Mouse (Mus musculus): Measurements from ENCODE around the gene Prss29. TPM values are rescaled to one million over a fixed set of nuclear protein-coding genes. Genes with fewer than 3 reads are reported as not detected.

Prss29 gene
- polyA plus RNA-seq (2014; fragmentation: Nextera tagmentation; extraction: Ambion mirVana) = not detected in 2 replicates

- H3K9me3 ChIP-seq (ENCODE audit: control insufficient read depth, low read length) = no peaks in the 10 kb centered on the region
- 79% methylated on average over 5 of the region's 5 CpGs for WGBS
- no peaks in the 10 kb centered on the region for H3K36me3 ChIP-seq (ENCODE audit: control insufficient read depth, insufficient read depth, low read length)
- ATAC-seq (ENCODE audit: low FRiP score, low TSS enrichment) (no peak), DNase-seq (no peak)
- no peak within 1 kb of the TSS for H3K4me2 ChIP-seq (ENCODE audit: low read length)
- no peaks in the 10 kb centered on the region for H3K27me3 ChIP-seq (ENCODE audit: control insufficient read depth, insufficient read depth, low read length)
- H3K9ac ChIP-seq (replicated peaks; ENCODE audit: low read length) = no peak within 1 kb of the TSS
- H3K4me3 ChIP-seq (replicated peaks; ENCODE audit: low read depth, low read length) = no peak within 1 kb of the TSS
- no peak within 1 kb of the TSS for H3K27ac ChIP-seq (replicated peaks; ENCODE audit: low read depth, low read length)
- H3K4me1 ChIP-seq (ENCODE audit: control insufficient read depth, insufficient read depth, low read length) = no peaks in the 10 kb centered on the region
These were observed at the start of gene Prss29 for GRCm38 (mm10) chr17:25318354-25318753. Prss29 (plus strand) TSS chr17:25318654.

GRCm38 (mm10) chr17:25270795-25271335, 47.6 kb upstream of the Prss29 start:
- no peaks in the 10 kb centered on the region for H3K9me3 ChIP-seq (ENCODE audit: control insufficient read depth, low read length)
- peaks cover 21% of the 10 kb centered on the region for H3K4me1 ChIP-seq (ENCODE audit: control insufficient read depth, insufficient read depth, low read length)
- no peak for DNase-seq
- peak overlapping the region; percentile 99 for H3K4me2 ChIP-seq (ENCODE audit: low read length)
- no peak for ATAC-seq (ENCODE audit: low FRiP score, low TSS enrichment)
- 90% methylated on average over 2 of the region's 2 CpGs for WGBS
- H3K27me3 ChIP-seq (ENCODE audit: control insufficient read depth, insufficient read depth, low read length) = no peaks in the 10 kb centered on the region
- peak overlapping the region; percentile 71; the same call in 1 of the 2 replicates for H3K4me3 ChIP-seq (replicated peaks; ENCODE audit: low read depth, low read length)
- no peak overlapping the region for H3K27ac ChIP-seq (replicated peaks; ENCODE audit: low read depth, low read length)
- peaks cover 40% of the 10 kb centered on the region for H3K36me3 ChIP-seq (ENCODE audit: control insufficient read depth, insufficient read depth, low read length)
- no peak overlapping the region for H3K9ac ChIP-seq (replicated peaks; ENCODE audit: low read length)

DNA sequence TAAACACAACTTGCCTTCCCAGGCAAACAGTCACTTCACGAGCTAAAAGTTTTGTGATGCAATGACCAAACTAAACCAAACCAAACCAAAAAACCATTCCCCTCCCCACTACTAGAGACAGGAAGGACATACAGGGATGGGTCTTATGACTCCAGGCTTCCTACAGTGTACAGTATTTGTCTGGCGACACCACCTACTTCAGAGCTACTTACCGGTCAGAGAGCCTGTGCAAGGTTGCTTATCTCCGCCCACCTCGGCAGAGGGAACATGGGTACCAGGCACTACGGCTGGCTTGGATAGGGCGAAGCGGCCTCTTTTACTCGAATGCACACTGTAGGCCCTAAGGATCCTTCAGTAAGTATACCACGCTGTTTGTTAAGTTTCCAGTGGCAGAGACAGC, 46.1 kb upstream of the Prss29 start:
- no peak for ATAC-seq (ENCODE audit: low FRiP score, low TSS enrichment)
- Histone ChIP-seq H3K4me3 (replicated peaks; ENCODE audit: low read depth, low read length) (peak overlapping the region; percentile 71), H3K9ac (replicated peaks; ENCODE audit: low read length) (peak overlapping the region; percentile 98), H3K4me2 (ENCODE audit: low read length) (peak overlapping the region; percentile 99), H3K36me3 (ENCODE audit: control insufficient read depth, insufficient read depth, low read length) (peaks cover 25% of the 10 kb centered on the region), H3K4me1 (ENCODE audit: control insufficient read depth, insufficient read depth, low read length) (peaks cover 21% of the 10 kb centered on the region), H3K27ac (replicated peaks; ENCODE audit: low read depth, low read length) (no peak overlapping the region), H3K9me3 (ENCODE audit: control insufficient read depth, low read length) (no peaks in the 10 kb centered on the region), H3K27me3 (ENCODE audit: control insufficient read depth, insufficient read depth, low read length) (no peaks in the 10 kb centered on the region)
- under 1% methylated on average over 10 of the region's 10 CpGs for WGBS
- no peak for DNase-seq

GRCm38 (mm10) chr17:25272951-25273705, 45.3 kb upstream of the Prss29 start:
- Histone ChIP-seq H3K9me3 (ENCODE audit: control insufficient read depth, low read length) (no peaks in the 10 kb centered on the region), H3K4me1 (ENCODE audit: control insufficient read depth, insufficient read depth, low read length) (peaks cover 21% of the 10 kb centered on the region), H3K4me3 (replicated peaks; ENCODE audit: low read depth, low read length) (peak overlapping the region; percentile 71), H3K9ac (replicated peaks; ENCODE audit: low read length) (peak overlapping the region; percentile 98), H3K27me3 (ENCODE audit: control insufficient read depth, insufficient read depth, low read length) (no peaks in the 10 kb centered on the region), H3K36me3 (ENCODE audit: control insufficient read depth, insufficient read depth, low read length) (peaks cover 17% of the 10 kb centered on the region), H3K4me2 (ENCODE audit: low read length) (peak overlapping the region; percentile 99), H3K27ac (replicated peaks; ENCODE audit: low read depth, low read length) (peak overlapping the region; percentile 97)
- under 1% methylated on average over 92 of the region's 92 CpGs for WGBS
- DNase-seq (peak; percentile 94), ATAC-seq (ENCODE audit: low FRiP score, low TSS enrichment) (peak; percentile 91)

GRCm38 (mm10) chr17:25273706-25274501, 44.5 kb upstream of the Prss29 start:
- Histone ChIP-seq H3K9ac (replicated peaks; ENCODE audit: low read length) (peak overlapping the region; percentile 98), H3K4me2 (ENCODE audit: low read length) (peak overlapping the region; percentile 99), H3K9me3 (ENCODE audit: control insufficient read depth, low read length) (no peaks in the 10 kb centered on the region), H3K4me3 (replicated peaks; ENCODE audit: low read depth, low read length) (peak overlapping the region; percentile 71), H3K27ac (replicated peaks; ENCODE audit: low read depth, low read length) (peak overlapping the region; percentile 97), H3K4me1 (ENCODE audit: control insufficient read depth, insufficient read depth, low read length) (peaks cover 21% of the 10 kb centered on the region), H3K36me3 (ENCODE audit: control insufficient read depth, insufficient read depth, low read length) (peaks cover 10% of the 10 kb centered on the region), H3K27me3 (ENCODE audit: control insufficient read depth, insufficient read depth, low read length) (no peaks in the 10 kb centered on the region)
- peak; percentile 90 for ATAC-seq (ENCODE audit: low FRiP score, low TSS enrichment)
- 1% methylated on average over 45 of the region's 45 CpGs for whole genome bisulfite sequencing
- DNase-seq = peak; percentile 97

- H3K27me3 ChIP-seq (ENCODE audit: control insufficient read depth, insufficient read depth, low read length) = no peaks in the 10 kb centered on the region
- H3K27ac ChIP-seq (replicated peaks; ENCODE audit: low read depth, low read length) = peak within 1 kb of the TSS; percentile 97
- peak within 1 kb of the TSS; percentile 98 for H3K9ac ChIP-seq (replicated peaks; ENCODE audit: low read length)
- DNase-seq (no peak), ATAC-seq (ENCODE audit: low FRiP score, low TSS enrichment) (no peak)
- H3K4me1 ChIP-seq (ENCODE audit: control insufficient read depth, insufficient read depth, low read length) = peaks cover 21% of the 10 kb centered on the region
- H3K36me3 ChIP-seq (ENCODE audit: control insufficient read depth, insufficient read depth, low read length) = peaks cover 1% of the 10 kb centered on the region; the same call in 1 of the 2 replicates
- peak within 1 kb of the TSS; percentile 71 for H3K4me3 ChIP-seq (replicated peaks; ENCODE audit: low read depth, low read length)
- H3K9me3 ChIP-seq (ENCODE audit: control insufficient read depth, low read length) = no peaks in the 10 kb centered on the region
- H3K4me2 ChIP-seq (ENCODE audit: low read length) = peak within 1 kb of the TSS; percentile 99
- WGBS = 80% methylated on average over 9 of the region's 9 CpGs
These were observed 43.7 kb upstream of the Prss29 start, which contains the start of gene Ube2i for GRCm38 (mm10) chr17:25274571-25275346. Ube2i (minus strand) TSS chr17:25274622.

DNA sequence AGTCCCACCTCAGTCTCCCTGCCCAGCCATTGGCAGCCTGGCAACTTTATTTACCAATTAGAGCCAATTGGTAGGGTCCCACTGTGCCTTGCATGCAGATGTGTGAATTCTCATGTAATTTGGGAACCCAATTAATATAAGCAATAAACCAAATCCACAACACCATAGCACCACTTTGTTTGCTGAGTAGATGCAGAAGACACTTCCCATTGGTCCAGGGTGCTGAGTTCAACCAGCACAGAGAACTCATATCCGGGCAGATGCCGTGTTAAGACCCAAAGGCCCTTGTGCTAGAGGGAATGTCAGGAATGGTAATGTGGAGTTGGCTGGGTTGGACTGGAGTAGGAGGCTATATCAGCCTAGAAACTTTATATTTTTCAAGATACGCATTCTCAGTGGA, 42.6 kb upstream of the Prss29 start:
- ATAC-seq (ENCODE audit: low FRiP score, low TSS enrichment) (no peak), DNase-seq (no peak)
- H3K9me3 ChIP-seq (ENCODE audit: control insufficient read depth, low read length) = no peaks in the 10 kb centered on the region
- no peak overlapping the region for H3K27ac ChIP-seq (replicated peaks; ENCODE audit: low read depth, low read length)
- WGBS = 95% methylated on average over 3 of the region's 3 CpGs
- H3K4me2 ChIP-seq (ENCODE audit: low read length) = no peak overlapping the region
- no peak overlapping the region for H3K9ac ChIP-seq (replicated peaks; ENCODE audit: low read length)
- H3K27me3 ChIP-seq (ENCODE audit: control insufficient read depth, insufficient read depth, low read length) = no peaks in the 10 kb centered on the region
- no peak overlapping the region for H3K4me3 ChIP-seq (replicated peaks; ENCODE audit: low read depth, low read length)
- peaks cover 18% of the 10 kb centered on the region for H3K4me1 ChIP-seq (ENCODE audit: control insufficient read depth, insufficient read depth, low read length)
- no peaks in the 10 kb centered on the region for H3K36me3 ChIP-seq (ENCODE audit: control insufficient read depth, insufficient read depth, low read length)

DNA sequence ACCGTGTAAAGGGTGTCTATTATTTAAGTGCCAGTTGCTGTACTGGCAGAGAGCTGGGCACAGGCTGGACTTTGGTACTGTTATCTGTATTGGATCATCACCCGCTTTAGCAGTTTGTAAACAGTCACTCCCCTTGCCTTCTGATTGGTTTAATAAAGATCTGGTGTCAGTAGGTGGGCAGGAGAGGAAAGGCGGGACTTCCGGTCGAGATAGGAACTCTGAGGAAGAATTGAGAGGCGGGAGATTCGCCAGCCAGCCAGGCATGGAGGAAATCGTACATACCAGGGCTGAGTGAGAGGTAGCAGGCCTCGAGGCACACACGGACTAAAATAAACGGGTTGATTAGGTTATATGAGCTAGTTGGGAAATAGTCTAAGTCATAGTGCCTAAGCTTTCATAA, 36.3 kb upstream of the Prss29 start:
- no peak overlapping the region for H3K27ac ChIP-seq (replicated peaks; ENCODE audit: low read depth, low read length)
- peak; percentile 32 for DNase-seq
- WGBS = 45% methylated on average over 11 of the region's 11 CpGs
- no peaks in the 10 kb centered on the region for H3K36me3 ChIP-seq (ENCODE audit: control insufficient read depth, insufficient read depth, low read length)
- H3K27me3 ChIP-seq (ENCODE audit: control insufficient read depth, insufficient read depth, low read length) = no peaks in the 10 kb centered on the region
- no peak for ATAC-seq (ENCODE audit: low FRiP score, low TSS enrichment)
- H3K4me3 ChIP-seq (replicated peaks; ENCODE audit: low read depth, low read length) = no peak overlapping the region
- H3K4me2 ChIP-seq (ENCODE audit: low read length) = no peak overlapping the region
- H3K4me1 ChIP-seq (ENCODE audit: control insufficient read depth, insufficient read depth, low read length) = no peaks in the 10 kb centered on the region
- no peaks in the 10 kb centered on the region for H3K9me3 ChIP-seq (ENCODE audit: control insufficient read depth, low read length)
- no peak overlapping the region for H3K9ac ChIP-seq (replicated peaks; ENCODE audit: low read length)
